Mouse (Mus musculus): ENCODE data around the gene Fermt2. TPM values are rescaled to one million over a fixed set of nuclear protein-coding genes. Genes with fewer than 3 reads are reported as not detected.
"Not testable (repeated sequence)": the region's sequence is repeated elsewhere in the genome, so short reads cannot be mapped to it uniquely, and the experiment has no call there.

The Fermt2 gene
- total and polyA plus RNA-seq, 2 experiments from 2014 or later = 26.4 to 66.7 TPM

GRCm38 (mm10) chr14:45506165-45506564, 23.8 kb downstream of the Fermt2 start:
- ATAC-seq (ENCODE audit: low FRiP score) = no peak
- H3K4me2 ChIP-seq (ENCODE audit: low read depth, low read length, poor library complexity, severe bottlenecking) = no peak overlapping the region
- H3K36me3 ChIP-seq (ENCODE audit: insufficient read depth, low read length) = no peaks in the 10 kb centered on the region
- no peaks in the 10 kb centered on the region for H3K9me3 ChIP-seq (ENCODE audit: low read length)
- no peak overlapping the region for H3K27ac ChIP-seq (ENCODE audit: low read depth, low read length)
- 85% methylated on average over 4 of the region's 4 CpGs for WGBS
- no peak overlapping the region for H3K4me3 ChIP-seq (ENCODE audit: low read depth, low read length)
- no peaks in the 10 kb centered on the region for H3K27me3 ChIP-seq (ENCODE audit: insufficient read depth, low read length)
- DNase-seq (ENCODE audit: low spot score) = no peak
- no peak overlapping the region for H3K9ac ChIP-seq (replicated peaks; ENCODE audit: low read length, poor library complexity, severe bottlenecking)
- TF ChIP-seq CTCF (IDR thresholded peaks at IDR 0.05) = no peak
- peaks cover 13% of the 10 kb centered on the region for H3K4me1 ChIP-seq (ENCODE audit: insufficient read depth, low read length)

- no peaks in the 10 kb centered on the region for H3K9me3 ChIP-seq (ENCODE audit: low read length)
- ATAC-seq (ENCODE audit: low FRiP score) = no peak
- H3K27ac ChIP-seq (ENCODE audit: low read depth, low read length) = no peak overlapping the region
- WGBS = 92% methylated on average over 10 of the region's 10 CpGs
- H3K36me3 ChIP-seq (ENCODE audit: insufficient read depth, low read length) = no peaks in the 10 kb centered on the region
- H3K4me1 ChIP-seq (ENCODE audit: insufficient read depth, low read length) = peaks cover 13% of the 10 kb centered on the region
- H3K4me3 ChIP-seq (ENCODE audit: low read depth, low read length) = no peak overlapping the region
- H3K9ac ChIP-seq (replicated peaks; ENCODE audit: low read length, poor library complexity, severe bottlenecking) = no peak overlapping the region
- TF ChIP-seq CTCF (IDR thresholded peaks at IDR 0.05) = no peak
- H3K27me3 ChIP-seq (ENCODE audit: insufficient read depth, low read length) = no peaks in the 10 kb centered on the region
- no peak overlapping the region for H3K4me2 ChIP-seq (ENCODE audit: low read depth, low read length, poor library complexity, severe bottlenecking)
- DNase-seq (ENCODE audit: low spot score) = no peak
Measured at GRCm38 (mm10) chr14:45504422-45505113, 25.4 kb downstream of the Fermt2 start.

GRCm38 (mm10) chr14:45503934-45504333, 26.0 kb downstream of the Fermt2 start:
- Histone ChIP-seq H3K9me3 (ENCODE audit: low read length) (no peaks in the 10 kb centered on the region), H3K9ac (replicated peaks; ENCODE audit: low read length, poor library complexity, severe bottlenecking) (no peak overlapping the region), H3K4me3 (ENCODE audit: low read depth, low read length) (no peak overlapping the region), H3K27me3 (ENCODE audit: insufficient read depth, low read length) (no peaks in the 10 kb centered on the region), H3K4me1 (ENCODE audit: insufficient read depth, low read length) (peaks cover 13% of the 10 kb centered on the region), H3K27ac (ENCODE audit: low read depth, low read length) (no peak overlapping the region), H3K4me2 (ENCODE audit: low read depth, low read length, poor library complexity, severe bottlenecking) (no peak overlapping the region), H3K36me3 (ENCODE audit: insufficient read depth, low read length) (no peaks in the 10 kb centered on the region)
- WGBS = 62% methylated on average over 3 of the region's 3 CpGs
- DNase-seq (ENCODE audit: low spot score) (no peak), ATAC-seq (ENCODE audit: low FRiP score) (no peak)
- TF ChIP-seq CTCF (IDR thresholded peaks at IDR 0.05) = no peak

- WGBS = 79% methylated on average over 11 of the region's 11 CpGs
- no peak for ATAC-seq (ENCODE audit: low FRiP score)
Measured at GRCm38 (mm10) chr14:45500052-45500451, 29.9 kb downstream of the Fermt2 start.

GRCm38 (mm10) chr14:45497116-45497515, 32.8 kb downstream of the Fermt2 start:
- TF ChIP-seq CTCF (IDR thresholded peaks at IDR 0.05) = no peak
- no peak overlapping the region for H3K9ac ChIP-seq (replicated peaks; ENCODE audit: low read length, poor library complexity, severe bottlenecking)
- DNase-seq (ENCODE audit: low spot score) (no peak), ATAC-seq (ENCODE audit: low FRiP score) (no peak)
- 68% methylated on average over 3 of the region's 3 CpGs for whole genome bisulfite sequencing
- H3K4me2 ChIP-seq (ENCODE audit: low read depth, low read length, poor library complexity, severe bottlenecking) = no peak overlapping the region
- H3K9me3 ChIP-seq (ENCODE audit: low read length) = no peaks in the 10 kb centered on the region
- H3K27ac ChIP-seq (ENCODE audit: low read depth, low read length) = no peak overlapping the region
- H3K36me3 ChIP-seq (ENCODE audit: insufficient read depth, low read length) = no peaks in the 10 kb centered on the region
- H3K27me3 ChIP-seq (ENCODE audit: insufficient read depth, low read length) = no peaks in the 10 kb centered on the region
- H3K4me1 ChIP-seq (ENCODE audit: insufficient read depth, low read length) = no peaks in the 10 kb centered on the region
- no peak overlapping the region for H3K4me3 ChIP-seq (ENCODE audit: low read depth, low read length)

More at GRCm38 (mm10) chr14:45500052-45500451, 29.9 kb downstream of the Fermt2 start:
- Histone ChIP-seq H3K27ac (ENCODE audit: low read depth, low read length) (no peak overlapping the region), H3K9ac (replicated peaks; ENCODE audit: low read length, poor library complexity, severe bottlenecking) (no peak overlapping the region), H3K27me3 (ENCODE audit: insufficient read depth, low read length) (no peaks in the 10 kb centered on the region), H3K4me1 (ENCODE audit: insufficient read depth, low read length) (no peaks in the 10 kb centered on the region), H3K4me2 (ENCODE audit: low read depth, low read length, poor library complexity, severe bottlenecking) (no peak overlapping the region), H3K36me3 (ENCODE audit: insufficient read depth, low read length) (no peaks in the 10 kb centered on the region), H3K4me3 (ENCODE audit: low read depth, low read length) (no peak overlapping the region), H3K9me3 (ENCODE audit: low read length) (no peaks in the 10 kb centered on the region)
- no peak for TF ChIP-seq CTCF (IDR thresholded peaks at IDR 0.05)
- DNase-seq (ENCODE audit: low spot score) = no peak

- H3K4me2 ChIP-seq (ENCODE audit: low read depth, low read length, poor library complexity, severe bottlenecking); H3K4me3 ChIP-seq (ENCODE audit: low read depth, low read length); ATAC-seq (ENCODE audit: low FRiP score); H3K27me3 ChIP-seq (ENCODE audit: insufficient read depth, low read length); H3K9ac ChIP-seq (replicated peaks; ENCODE audit: low read length, poor library complexity, severe bottlenecking); DNase-seq (ENCODE audit: low spot score); H3K36me3 ChIP-seq (ENCODE audit: insufficient read depth, low read length); H3K9me3 ChIP-seq (ENCODE audit: low read length); H3K27ac ChIP-seq (ENCODE audit: low read depth, low read length); H3K4me1 ChIP-seq (ENCODE audit: insufficient read depth, low read length): not testable (repeated sequence)
- WGBS = 96% methylated on average over 14 of the region's 14 CpGs
Measured at GRCm38 (mm10) chr14:45495810-45496209, 34.1 kb downstream of the Fermt2 start.

All from midbrain, postnatal 0 days (tissue).